Mouse (Mus musculus) spleen, embryonic (tissue): Measurements from ENCODE around the gene Ntan1.
"Not testable (repeated sequence)": the region's sequence is repeated elsewhere in the genome, so short reads cannot be mapped to it uniquely, and the experiment has no call there.

Experiments used
- CTCF ChIA-PET: fragments of 350-600 bp; sonication (Branson Sonifier 250); formaldehyde crosslinking; loops from one replicate; lab custom pipeline; 2022; lab: Charles Lee

Ntan1 gene

GRCm38 (mm10) chr16:13818560-13819393 lies at the start of gene Ntan1:
Ntan1 (plus strand) TSS chr16:13818845.
- CTCF ChIA-PET = interaction anchor here (0.5 to 1.0 kb wide), 2 partner anchors 14 to 311 kb away, joined by 5 to 6 read pairs; no protein-coding TSS in a partner anchor

- CTCF ChIA-PET = interaction anchor here (0.6 kb wide), 2 partner anchors 118 to 129 kb away, joined by 3 to 5 read pairs; no protein-coding TSS in a partner anchor
These were observed 47.0 kb upstream of the Ntan1 start for GRCm38 (mm10) chr16:13771603-13772002.

- CTCF ChIA-PET = interaction anchor here (0.6 kb wide), 1 partner anchor 119 kb away, joined by 5 read pairs; no protein-coding TSS in a partner anchor
These were observed 46.6 kb upstream of the Ntan1 start for GRCm38 (mm10) chr16:13772051-13772450.

- CTCF ChIA-PET = not testable (repeated sequence)
These were observed 44.6 kb upstream of the Ntan1 start for GRCm38 (mm10) chr16:13774011-13774410.

GRCm38 (mm10) chr16:13774651-13775050 lies 44.0 kb upstream of the Ntan1 start:
- CTCF ChIA-PET = not testable (repeated sequence)

GRCm38 (mm10) chr16:13780353-13781036 lies 38.1 kb upstream of the Ntan1 start, which contains the start of gene Rrn3:
Rrn3 (plus strand) TSS chr16:13780708.
- CTCF ChIA-PET = no interaction called here

- CTCF ChIA-PET = no interaction called here
These were observed 37.4 kb upstream of the Ntan1 start for GRCm38 (mm10) chr16:13781216-13781615.

- CTCF ChIA-PET = no interaction called here
These were observed 32.7 kb upstream of the Ntan1 start for GRCm38 (mm10) chr16:13785932-13786331.

GRCm38 (mm10) chr16:13793441-13793840 lies 25.2 kb upstream of the Ntan1 start:
- CTCF ChIA-PET = not testable (repeated sequence)

- CTCF ChIA-PET = no interaction called here
These were observed 21.9 kb upstream of the Ntan1 start for GRCm38 (mm10) chr16:13796746-13797175.

GRCm38 (mm10) chr16:13801231-13801630 lies 17.4 kb upstream of the Ntan1 start:
- CTCF ChIA-PET = no interaction called here

- CTCF ChIA-PET = interaction anchor here (0.6 to 1.0 kb wide), 2 partner anchors 14 to 18 kb away, joined by 3 to 6 read pairs; partner anchors contain the start of gene Ntan1
These were observed 14.0 kb upstream of the Ntan1 start for GRCm38 (mm10) chr16:13804666-13805065.

GRCm38 (mm10) chr16:13807616-13808015 lies 11.0 kb upstream of the Ntan1 start:
- CTCF ChIA-PET = no interaction called here

- CTCF ChIA-PET = no interaction called here
These were observed 10.2 kb upstream of the Ntan1 start for GRCm38 (mm10) chr16:13808410-13808809.

GRCm38 (mm10) chr16:13812152-13812551 lies 6.5 kb upstream of the Ntan1 start:
- CTCF ChIA-PET = no interaction called here

- CTCF ChIA-PET = interaction anchor here (0.6 kb wide), 1 partner anchor 585 kb away, joined by 4 read pairs; no protein-coding TSS in a partner anchor
These were observed 5.4 kb upstream of the Ntan1 start for GRCm38 (mm10) chr16:13813200-13813599.

- CTCF ChIA-PET = no interaction called here
These were observed 724 bp downstream of the Ntan1 start for GRCm38 (mm10) chr16:13819394-13819743.

GRCm38 (mm10) chr16:13819806-13820500 lies 1.3 kb downstream of the Ntan1 start:
- CTCF ChIA-PET = no interaction called here

GRCm38 (mm10) chr16:13820771-13821170 lies 2.1 kb downstream of the Ntan1 start:
- CTCF ChIA-PET = no interaction called here

GRCm38 (mm10) chr16:13825781-13826490 lies 7.3 kb downstream of the Ntan1 start:
- CTCF ChIA-PET = no interaction called here

GRCm38 (mm10) chr16:13826511-13826910 lies 7.9 kb downstream of the Ntan1 start:
- CTCF ChIA-PET = no interaction called here
